Mouse (Mus musculus) thymus, adult 18-20 months (tissue): ENCODE results near the gene Slc12a5.

Experiments
- DNase-seq, 2 experiments: peaks; one replicate each; pipeline ENCODE4 v3.0.0; 2022; ENCODE audit warnings: mixed read lengths in 2 of 2

Slc12a5 gene

GRCm38 (mm10) chr2:165034131-165035057 is 73.8 kb downstream of the Slc12a5 start, which contains the start of gene Ncoa5:
Gene Ncoa5 (minus strand): TSS chr2:165034867.
- peak; percentile 97 to 98 for DNase-seq

- no peak for DNase-seq
Observed at GRCm38 (mm10) chr2:165035058-165035431, 74.4 kb downstream of the Slc12a5 start.

GRCm38 (mm10) chr2:165037415-165037814 is 76.8 kb downstream of the Slc12a5 start:
- no peak for DNase-seq

GRCm38 (mm10) chr2:165042126-165042525 is 81.5 kb downstream of the Slc12a5 start:
- no peak for DNase-seq

- DNase-seq: no peak
Observed at GRCm38 (mm10) chr2:165043090-165043636, 82.6 kb downstream of the Slc12a5 start.

GRCm38 (mm10) chr2:165043729-165044128 is 83.1 kb downstream of the Slc12a5 start:
- no peak for DNase-seq

- no peak for DNase-seq
Observed at GRCm38 (mm10) chr2:165049044-165049443, 88.4 kb downstream of the Slc12a5 start.
